Mouse (Mus musculus) midbrain, embryonic 14.5 days (tissue): Measurements from ENCODE around the gene Pcgf6. TPM values are rescaled to one million over a fixed set of nuclear protein-coding genes. Genes with fewer than 3 reads are reported as not detected.

Experiments
- ATAC-seq: fragments of 200-750 bp; cut with Nextera tagmentation; 2 replicates; pipeline ENCODE4 v1.8.0; 2017; ENCODE audit warnings: moderate number of reproducible peaks, moderate library complexity; ENCODE audit not compliant: low FRiP score, low TSS enrichment
- DNase-seq: peaks from one replicate; pipeline ENCODE4 v3.0.0-alpha.2; 2015
- H3K27ac ChIP-seq: fragments of 300-500 bp; sonication (generic); replicated peaks from 2 replicates; pipeline ENCODE4 v1.5.1; 2014; ENCODE audit warnings: mild to moderate bottlenecking, low read depth, low read length, moderate library complexity
- H3K27me3 ChIP-seq: fragments of 300-500 bp; sonication (generic); 2 replicates; pipeline ENCODE4 v1.6.1; 2014; ENCODE audit warnings: low read length, control low read depth, mixed read lengths; ENCODE audit not compliant: control insufficient read depth, insufficient read depth
- H3K36me3 ChIP-seq: fragments of 300-500 bp; sonication (generic); 2 replicates; pipeline ENCODE4 v1.6.1; 2014; ENCODE audit warnings: low read length, control low read depth; ENCODE audit not compliant: control insufficient read depth, insufficient read depth
- H3K4me1 ChIP-seq: fragments of 300-500 bp; sonication (generic); 2 replicates; pipeline ENCODE4 v1.6.1; 2014; ENCODE audit warnings: mild to moderate bottlenecking, antibody characterized with exemption, low read length, control low read depth; ENCODE audit not compliant: control insufficient read depth, insufficient read depth
- H3K4me2 ChIP-seq: fragments of 300-500 bp; sonication (generic); 2 replicates; pipeline ENCODE4 v1.6.1; 2014; ENCODE audit warnings: mild to moderate bottlenecking, low read length, moderate library complexity
- H3K4me3 ChIP-seq: fragments of 300-500 bp; sonication (generic); replicated peaks from 2 replicates; pipeline ENCODE4 v1.5.1; 2014; ENCODE audit warnings: low read depth, low read length
- H3K9ac ChIP-seq: fragments of 300-500 bp; sonication (generic); replicated peaks from 2 replicates; pipeline ENCODE4 v1.6.1; 2014; ENCODE audit warnings: mild to moderate bottlenecking, low read length, moderate library complexity
- H3K9me3 ChIP-seq: fragments of 300-500 bp; sonication (generic); 2 replicates; pipeline ENCODE4 v1.6.1; 2016; ENCODE audit warnings: low read length, control low read depth, mixed read lengths; ENCODE audit not compliant: control insufficient read depth
- WGBS: fragments of 180-500 bp; shearing (Covaris S2); extraction: QIAGEN DNeasy Blood & Tissue Kit; methylation state at CpG from one replicate; pipeline ENCODE4 v1.1.7; 2014; 5-methylcytosine and 5-hydroxymethylcytosine counted together
- polyA plus RNA-seq: library from polyadenylated mRNA; unstranded; fragments of >200 nt; fragmentation: Nextera tagmentation; extraction: Ambion mirVana; gene quantifications from 2 replicates; pipeline ENCODE4 v1.2.1, GENCODE M21; 2014

Pcgf6 gene
- polyA plus RNA-seq, 1 experiment from 2014 or later, result 33.6 TPM

GRCm38 (mm10) chr19:47057684-47058083 lies 7.0 kb upstream of the Pcgf6 start:
- Histone ChIP-seq H3K36me3 (no peaks in the 10 kb centered on the region), H3K4me1 (no peaks in the 10 kb centered on the region), H3K9ac (no peak overlapping the region), H3K27ac (no peak overlapping the region), H3K9me3 (no peaks in the 10 kb centered on the region), H3K27me3 (no peaks in the 10 kb centered on the region), H3K4me2 (no peak overlapping the region), H3K4me3 (no peak overlapping the region)
- WGBS, result 71% methylated on average over 1 of the region's 1 CpGs
- DNase-seq (no peak), ATAC-seq (no peak)

- Histone ChIP-seq H3K4me3 (no peak overlapping the region), H3K27ac (no peak overlapping the region), H3K27me3 (no peaks in the 10 kb centered on the region), H3K9ac (no peak overlapping the region), H3K4me2 (no peak overlapping the region), H3K4me1 (peaks cover 13% of the 10 kb centered on the region), H3K9me3 (no peaks in the 10 kb centered on the region), H3K36me3 (no peaks in the 10 kb centered on the region)
- DNase-seq, result no peak
- WGBS, result 91% methylated on average over 4 of the region's 4 CpGs
- ATAC-seq, result no peak
These were observed 2.8 kb upstream of the Pcgf6 start for GRCm38 (mm10) chr19:47053471-47053870.

- no peaks in the 10 kb centered on the region for H3K9me3 ChIP-seq
- no peak overlapping the region for H3K4me3 ChIP-seq
- H3K4me1 ChIP-seq, result peaks cover 13% of the 10 kb centered on the region
- no peak overlapping the region for H3K27ac ChIP-seq
- no peak overlapping the region for H3K4me2 ChIP-seq
- DNase-seq, result no peak
- 0 out of 2 replicates have a peak, but pooled peaks cover 3% of the 10 kb centered on the region for H3K36me3 ChIP-seq
- ATAC-seq, result no peak
- WGBS, result 83% methylated on average over 4 of the region's 4 CpGs
- no peaks in the 10 kb centered on the region for H3K27me3 ChIP-seq
- H3K9ac ChIP-seq, result no peak overlapping the region
These were observed 2.2 kb upstream of the Pcgf6 start for GRCm38 (mm10) chr19:47052927-47053326.

- no peaks in the 10 kb centered on the region for H3K9me3 ChIP-seq
- ATAC-seq, result no peak
- peak overlapping the region; percentile 91 for H3K9ac ChIP-seq
- no peak for DNase-seq
- H3K4me2 ChIP-seq, result peak overlapping the region; percentile 62
- peaks cover 24% of the 10 kb centered on the region for H3K36me3 ChIP-seq
- peaks cover 13% of the 10 kb centered on the region for H3K4me1 ChIP-seq
- WGBS, result 7% methylated on average over 7 of the region's 7 CpGs
- peak overlapping the region; percentile 94 for H3K27ac ChIP-seq
- H3K4me3 ChIP-seq, result peak overlapping the region; percentile 81
- H3K27me3 ChIP-seq, result no peaks in the 10 kb centered on the region
These were observed 866 bp downstream of the Pcgf6 start for GRCm38 (mm10) chr19:47049840-47050239.

DNA sequence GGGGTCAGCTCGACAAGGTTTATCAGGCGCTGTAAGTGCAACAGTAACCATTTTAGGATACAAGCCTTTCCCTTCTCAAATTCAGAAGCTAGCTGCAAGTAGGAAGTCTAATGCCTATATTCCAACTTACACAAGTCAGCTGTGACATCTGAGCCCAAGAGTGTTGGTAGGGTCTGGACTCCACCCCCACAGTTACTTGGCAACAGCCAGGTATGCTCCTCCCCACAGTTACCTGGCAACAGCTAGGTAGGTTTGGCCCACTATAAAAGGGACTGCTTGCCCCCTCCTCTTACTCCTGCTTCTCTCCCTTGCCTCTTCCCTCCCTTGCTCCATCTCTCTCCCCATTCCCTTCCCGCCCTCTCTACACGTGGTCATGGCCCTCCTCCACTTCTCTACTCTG lies 1.6 kb downstream of the Pcgf6 start:
- Histone ChIP-seq H3K27me3 (no peaks in the 10 kb centered on the region), H3K27ac (no peak overlapping the region), H3K9me3 (no peaks in the 10 kb centered on the region), H3K4me3 (no peak overlapping the region), H3K9ac (peak overlapping the region; percentile 91; the same call in 1 of the 2 replicates), H3K36me3 (peaks cover 24% of the 10 kb centered on the region), H3K4me1 (peaks cover 13% of the 10 kb centered on the region), H3K4me2 (peak overlapping the region; percentile 62)
- ATAC-seq (no peak), DNase-seq (no peak)
- 64% methylated on average over 4 of the region's 4 CpGs for WGBS

- no peak for DNase-seq
- Histone ChIP-seq H3K27ac (no peak overlapping the region), H3K36me3 (peaks cover 28% of the 10 kb centered on the region), H3K9ac (no peak overlapping the region), H3K4me2 (no peak overlapping the region), H3K9me3 (no peaks in the 10 kb centered on the region), H3K27me3 (no peaks in the 10 kb centered on the region), H3K4me3 (no peak overlapping the region), H3K4me1 (peaks cover 13% of the 10 kb centered on the region)
- WGBS, result 88% methylated on average over 13 of the region's 13 CpGs
- no peak for ATAC-seq
These were observed 3.4 kb downstream of the Pcgf6 start for GRCm38 (mm10) chr19:47047236-47047833.

GRCm38 (mm10) chr19:47046343-47046742 lies 4.4 kb downstream of the Pcgf6 start:
- Histone ChIP-seq H3K27me3 (no peaks in the 10 kb centered on the region), H3K4me1 (peaks cover 13% of the 10 kb centered on the region), H3K4me2 (no peak overlapping the region), H3K27ac (no peak overlapping the region), H3K9ac (no peak overlapping the region), H3K36me3 (peaks cover 37% of the 10 kb centered on the region), H3K4me3 (no peak overlapping the region), H3K9me3 (no peaks in the 10 kb centered on the region)
- ATAC-seq (no peak), DNase-seq (no peak)
- WGBS, result 95% methylated on average over 1 of the region's 1 CpGs

GRCm38 (mm10) chr19:47043608-47044007 lies 7.1 kb downstream of the Pcgf6 start:
- H3K36me3 ChIP-seq, result peaks cover 60% of the 10 kb centered on the region
- ATAC-seq (no peak), DNase-seq (peak; percentile 70)
- 0 out of 2 replicates have a peak, but pooled peaks cover under 1% of the 10 kb centered on the region for H3K4me1 ChIP-seq
- no peak overlapping the region for H3K27ac ChIP-seq
- 93% methylated on average over 3 of the region's 3 CpGs for WGBS
- no peak overlapping the region for H3K4me2 ChIP-seq
- H3K4me3 ChIP-seq, result no peak overlapping the region
- H3K27me3 ChIP-seq, result no peaks in the 10 kb centered on the region
- no peaks in the 10 kb centered on the region for H3K9me3 ChIP-seq
- no peak overlapping the region for H3K9ac ChIP-seq

- DNase-seq, result no peak
These were observed 9.8 kb downstream of the Pcgf6 start for GRCm38 (mm10) chr19:47040720-47041473.

More at GRCm38 (mm10) chr19:47040720-47041473, 9.8 kb downstream of the Pcgf6 start:
- Histone ChIP-seq H3K36me3 (peaks cover 64% of the 10 kb centered on the region), H3K4me3 (no peak overlapping the region), H3K9ac (no peak overlapping the region), H3K9me3 (no peaks in the 10 kb centered on the region), H3K27me3 (no peaks in the 10 kb centered on the region), H3K4me2 (no peak overlapping the region), H3K27ac (no peak overlapping the region), H3K4me1 (no peaks in the 10 kb centered on the region)
- no peak for ATAC-seq
- WGBS, result 94% methylated on average over 3 of the region's 3 CpGs
